Mouse (Mus musculus) heart, embryonic 15.5 days (tissue): ENCODE measurements around the gene Iqcf3. TPM values are rescaled to one million over a fixed set of nuclear protein-coding genes. Genes with fewer than 3 reads are reported as not detected.
"Not testable (repeated sequence)": the region's sequence is repeated elsewhere in the genome, so short reads cannot be mapped to it uniquely, and the experiment has no call there.

Source experiments
- ATAC-seq: fragments of 200-750 bp; cut with Nextera tagmentation; replicated peaks from 2 replicates; pipeline ENCODE4 v1.8.0; 2017; ENCODE audit warnings: low read depth, moderate TSS enrichment; ENCODE audit not compliant: insufficient number of reproducible peaks, insufficient read depth, low FRiP score
- H3K27ac ChIP-seq: fragments of 300-500 bp; sonication (generic); 2 replicates; pipeline ENCODE4 v1.5.1; 2015; ENCODE audit warnings: mild to moderate bottlenecking, inconsistent platforms
- H3K27me3 ChIP-seq: fragments of 300-500 bp; sonication (generic); 2 replicates; pipeline ENCODE4 v1.6.1; 2015; ENCODE audit warnings: inconsistent platforms
- H3K36me3 ChIP-seq: fragments of 300-500 bp; sonication (generic); 2 replicates; pipeline ENCODE4 v1.6.1; 2015; ENCODE audit warnings: mild to moderate bottlenecking, inconsistent platforms
- H3K4me1 ChIP-seq: fragments of 300-500 bp; sonication (generic); replicated peaks from 2 replicates; pipeline ENCODE4 v1.6.1; 2015; ENCODE audit warnings: inconsistent platforms
- H3K4me2 ChIP-seq: fragments of 300-500 bp; sonication (generic); 2 replicates; pipeline ENCODE4 v1.6.1; 2015; ENCODE audit warnings: inconsistent platforms, mild to moderate bottlenecking, moderate library complexity
- H3K4me3 ChIP-seq: fragments of 300-500 bp; sonication (generic); 2 replicates; pipeline ENCODE4 v1.5.1; 2015; ENCODE audit warnings: mild to moderate bottlenecking, inconsistent platforms
- H3K9ac ChIP-seq: fragments of 300-500 bp; sonication (generic); 2 replicates; pipeline ENCODE4 v1.6.1; 2015; ENCODE audit warnings: mild to moderate bottlenecking, inconsistent platforms
- H3K9me3 ChIP-seq: fragments of 300-500 bp; sonication (generic); replicated peaks from 2 replicates; pipeline ENCODE4 v1.6.1; 2016; ENCODE audit warnings: inconsistent platforms
- WGBS: fragments of 180-500 bp; shearing (Covaris S2); methylation state at CpG from one replicate; pipeline ENCODE4 v1.1.7; 2015; ENCODE audit warnings: mixed read lengths; 5-methylcytosine and 5-hydroxymethylcytosine counted together
- polyA plus RNA-seq: library from polyadenylated mRNA; unstranded; fragments of >200 nt; fragmentation: Nextera tagmentation; extraction: Ambion mirVana; gene quantifications from 2 replicates; pipeline ENCODE4 v1.2.1, GENCODE M21; 2015

The Iqcf3 gene
- polyA plus RNA-seq, 1 experiment from 2014 or later: not detected

GRCm38 (mm10) chr9:106509356-106509755 is 52.1 kb downstream of the Iqcf3 start:
- Histone ChIP-seq H3K27ac (no peak overlapping the region), H3K36me3 (no peaks in the 10 kb centered on the region), H3K4me3 (no peak overlapping the region), H3K27me3 (no peaks in the 10 kb centered on the region), H3K4me1 (peaks cover 9% of the 10 kb centered on the region), H3K4me2 (no peak overlapping the region), H3K9me3 (no peaks in the 10 kb centered on the region), H3K9ac (no peak overlapping the region)
- no peak for ATAC-seq
- WGBS: 89% methylated on average over 10 of the region's 10 CpGs

GRCm38 (mm10) chr9:106504246-106504645 is 57.2 kb downstream of the Iqcf3 start:
- H3K36me3 ChIP-seq: no peaks in the 10 kb centered on the region
- no peak overlapping the region for H3K27ac ChIP-seq
- no peak overlapping the region for H3K9ac ChIP-seq
- no peak for ATAC-seq
- no peak overlapping the region for H3K4me2 ChIP-seq
- no peaks in the 10 kb centered on the region for H3K4me1 ChIP-seq
- H3K27me3 ChIP-seq: no peaks in the 10 kb centered on the region
- no peak overlapping the region for H3K4me3 ChIP-seq
- no peaks in the 10 kb centered on the region for H3K9me3 ChIP-seq
- WGBS: 75% methylated on average over 6 of the region's 6 CpGs

GRCm38 (mm10) chr9:106501846-106502245 is 59.6 kb downstream of the Iqcf3 start:
- Histone ChIP-seq H3K4me2 (no peak overlapping the region), H3K9ac (no peak overlapping the region), H3K27ac (no peak overlapping the region), H3K27me3 (no peaks in the 10 kb centered on the region), H3K9me3 (no peaks in the 10 kb centered on the region), H3K4me1 (no peaks in the 10 kb centered on the region), H3K4me3 (no peak overlapping the region), H3K36me3 (no peaks in the 10 kb centered on the region)
- no peak for ATAC-seq
- 81% methylated on average over 22 of the region's 22 CpGs for WGBS

GRCm38 (mm10) chr9:106499667-106500066 is 61.8 kb downstream of the Iqcf3 start, which contains the start of gene Iqcf1:
Gene Iqcf1, plus strand, starts transcription at chr9:106499967.
- ATAC-seq: no peak
- H3K4me3 ChIP-seq: no peak within 1 kb of the TSS
- no peaks in the 10 kb centered on the region for H3K9me3 ChIP-seq
- H3K36me3 ChIP-seq: no peaks in the 10 kb centered on the region
- no peak within 1 kb of the TSS for H3K27ac ChIP-seq
- H3K27me3 ChIP-seq: no peaks in the 10 kb centered on the region
- H3K4me1 ChIP-seq: no peaks in the 10 kb centered on the region
- no peak within 1 kb of the TSS for H3K4me2 ChIP-seq
- 86% methylated on average over 6 of the region's 6 CpGs for WGBS
- no peak within 1 kb of the TSS for H3K9ac ChIP-seq

- H3K4me3 ChIP-seq, H3K9ac ChIP-seq, H3K9me3 ChIP-seq, H3K27ac ChIP-seq, H3K4me2 ChIP-seq, ATAC-seq, H3K27me3 ChIP-seq, H3K4me1 ChIP-seq: not testable (repeated sequence)
- peaks cover 24% of the 10 kb centered on the region for H3K36me3 ChIP-seq
- WGBS: 81% methylated on average over 6 of the region's 6 CpGs
These were observed 73.8 kb downstream of the Iqcf3 start for GRCm38 (mm10) chr9:106487602-106488001.

GRCm38 (mm10) chr9:106485076-106485475 is 76.4 kb downstream of the Iqcf3 start:
- 87% methylated on average over 10 of the region's 10 CpGs for WGBS
- Histone ChIP-seq H3K27me3 (no peaks in the 10 kb centered on the region), H3K9me3 (no peaks in the 10 kb centered on the region), H3K4me2 (no peak overlapping the region), H3K27ac (no peak overlapping the region), H3K4me1 (no peaks in the 10 kb centered on the region), H3K36me3 (peaks cover 29% of the 10 kb centered on the region), H3K9ac (no peak overlapping the region), H3K4me3 (no peak overlapping the region)
- no peak for ATAC-seq

- H3K9ac ChIP-seq: no peak overlapping the region
- no peaks in the 10 kb centered on the region for H3K27me3 ChIP-seq
- H3K9me3 ChIP-seq: no peaks in the 10 kb centered on the region
- H3K4me1 ChIP-seq: no peaks in the 10 kb centered on the region
- 88% methylated on average over 17 of the region's 17 CpGs for WGBS
- H3K36me3 ChIP-seq: peaks cover 29% of the 10 kb centered on the region
- no peak overlapping the region for H3K27ac ChIP-seq
- ATAC-seq: no peak
- no peak overlapping the region for H3K4me3 ChIP-seq
- H3K4me2 ChIP-seq: no peak overlapping the region
These were observed 77.8 kb downstream of the Iqcf3 start for GRCm38 (mm10) chr9:106483606-106484005.

GRCm38 (mm10) chr9:106483136-106483535 is 78.3 kb downstream of the Iqcf3 start:
- no peaks in the 10 kb centered on the region for H3K9me3 ChIP-seq
- no peak overlapping the region for H3K4me3 ChIP-seq
- peaks cover 29% of the 10 kb centered on the region for H3K36me3 ChIP-seq
- no peak for ATAC-seq
- H3K27me3 ChIP-seq: no peaks in the 10 kb centered on the region
- H3K27ac ChIP-seq: no peak overlapping the region
- WGBS: 94% methylated on average over 10 of the region's 10 CpGs
- H3K4me1 ChIP-seq: peaks cover 2% of the 10 kb centered on the region
- H3K9ac ChIP-seq: no peak overlapping the region
- no peak overlapping the region for H3K4me2 ChIP-seq

GRCm38 (mm10) chr9:106482578-106483115 is 78.8 kb downstream of the Iqcf3 start:
- peaks cover 7% of the 10 kb centered on the region for H3K4me1 ChIP-seq
- H3K27me3 ChIP-seq: no peaks in the 10 kb centered on the region
- no peak overlapping the region for H3K4me3 ChIP-seq
- WGBS: 84% methylated on average over 17 of the region's 17 CpGs
- no peak overlapping the region for H3K4me2 ChIP-seq
- no peak for ATAC-seq
- no peak overlapping the region for H3K27ac ChIP-seq
- H3K9ac ChIP-seq: no peak overlapping the region
- no peaks in the 10 kb centered on the region for H3K9me3 ChIP-seq
- H3K36me3 ChIP-seq: peaks cover 29% of the 10 kb centered on the region

GRCm38 (mm10) chr9:106481676-106482075 is 79.8 kb downstream of the Iqcf3 start:
- no peak overlapping the region for H3K9ac ChIP-seq
- H3K4me1 ChIP-seq: peaks cover 10% of the 10 kb centered on the region
- H3K4me2 ChIP-seq: no peak overlapping the region
- no peaks in the 10 kb centered on the region for H3K9me3 ChIP-seq
- H3K27ac ChIP-seq: no peak overlapping the region
- no peak for ATAC-seq
- no peaks in the 10 kb centered on the region for H3K27me3 ChIP-seq
- no peak overlapping the region for H3K4me3 ChIP-seq
- 91% methylated on average over 13 of the region's 13 CpGs for WGBS
- H3K36me3 ChIP-seq: peaks cover 29% of the 10 kb centered on the region

GRCm38 (mm10) chr9:106481075-106481474 is 80.4 kb downstream of the Iqcf3 start:
- no peak overlapping the region for H3K4me2 ChIP-seq
- H3K9ac ChIP-seq: no peak overlapping the region
- H3K27ac ChIP-seq: no peak overlapping the region
- H3K4me3 ChIP-seq: no peak overlapping the region
- no peaks in the 10 kb centered on the region for H3K27me3 ChIP-seq
- no peaks in the 10 kb centered on the region for H3K9me3 ChIP-seq
- peaks cover 29% of the 10 kb centered on the region for H3K36me3 ChIP-seq
- ATAC-seq: no peak
- H3K4me1 ChIP-seq: peaks cover 16% of the 10 kb centered on the region
- WGBS: 87% methylated on average over 15 of the region's 15 CpGs

- H3K27me3 ChIP-seq: no peaks in the 10 kb centered on the region
- no peak overlapping the region for H3K4me3 ChIP-seq
- H3K4me2 ChIP-seq: no peak overlapping the region
- peaks cover 29% of the 10 kb centered on the region for H3K36me3 ChIP-seq
- H3K9me3 ChIP-seq: no peaks in the 10 kb centered on the region
- 90% methylated on average over 7 of the region's 7 CpGs for WGBS
- no peak overlapping the region for H3K9ac ChIP-seq
- peaks cover 22% of the 10 kb centered on the region for H3K4me1 ChIP-seq
- ATAC-seq: no peak
- H3K27ac ChIP-seq: no peak overlapping the region
These were observed 80.9 kb downstream of the Iqcf3 start for GRCm38 (mm10) chr9:106480541-106480940.
